Mouse (Mus musculus) intestine, embryonic 15.5 days (tissue): ENCODE measurements around the gene Ubap1l. TPM values are rescaled to one million over a fixed set of nuclear protein-coding genes. Genes with fewer than 3 reads are reported as not detected.

Experiments used
- ATAC-seq: fragments of 200-750 bp; cut with Nextera tagmentation; 2 replicates; pipeline ENCODE4 v1.8.0; 2017; ENCODE audit warnings: moderate TSS enrichment, moderate library complexity
- H3K27ac ChIP-seq: fragments of 300-500 bp; sonication (generic); 2 replicates; pipeline ENCODE4 v1.5.1; 2015; ENCODE audit warnings: mild to moderate bottlenecking, inconsistent platforms
- H3K27me3 ChIP-seq: fragments of 300-500 bp; sonication (generic); replicated peaks from 2 replicates; pipeline ENCODE4 v1.6.1; 2015; ENCODE audit warnings: inconsistent platforms
- H3K36me3 ChIP-seq: fragments of 300-500 bp; sonication (generic); 2 replicates; pipeline ENCODE4 v1.6.1; 2015; ENCODE audit warnings: inconsistent platforms
- H3K4me1 ChIP-seq: fragments of 300-500 bp; sonication (generic); replicated peaks from 2 replicates; pipeline ENCODE4 v1.6.1; 2015; ENCODE audit warnings: inconsistent platforms
- H3K4me2 ChIP-seq: fragments of 300-500 bp; sonication (generic); replicated peaks from 2 replicates; pipeline ENCODE4 v1.6.1; 2015; ENCODE audit warnings: mild to moderate bottlenecking, inconsistent platforms
- H3K4me3 ChIP-seq: fragments of 300-500 bp; sonication (generic); replicated peaks from 2 replicates; pipeline ENCODE4 v1.5.1; 2015; ENCODE audit warnings: inconsistent platforms
- H3K9ac ChIP-seq: fragments of 300-500 bp; sonication (generic); 2 replicates; pipeline ENCODE4 v1.6.1; 2015; ENCODE audit warnings: inconsistent platforms
- H3K9me3 ChIP-seq: fragments of 300-500 bp; sonication (generic); 2 replicates; pipeline ENCODE4 v1.6.1; 2016; ENCODE audit warnings: inconsistent platforms
- WGBS: fragments of 180-500 bp; shearing (Covaris S2); methylation state at CpG from one replicate; pipeline ENCODE4 v1.1.7; 2015; 5-methylcytosine and 5-hydroxymethylcytosine counted together
- polyA plus RNA-seq: library from polyadenylated mRNA; unstranded; fragments of >200 nt; fragmentation: Nextera tagmentation; extraction: Ambion mirVana; gene quantifications from 2 replicates; pipeline ENCODE4 v1.2.1, GENCODE M21; 2015

Ubap1l gene
- polyA plus RNA-seq, 1 experiment from 2014 or later = 0.21 TPM

DNA sequence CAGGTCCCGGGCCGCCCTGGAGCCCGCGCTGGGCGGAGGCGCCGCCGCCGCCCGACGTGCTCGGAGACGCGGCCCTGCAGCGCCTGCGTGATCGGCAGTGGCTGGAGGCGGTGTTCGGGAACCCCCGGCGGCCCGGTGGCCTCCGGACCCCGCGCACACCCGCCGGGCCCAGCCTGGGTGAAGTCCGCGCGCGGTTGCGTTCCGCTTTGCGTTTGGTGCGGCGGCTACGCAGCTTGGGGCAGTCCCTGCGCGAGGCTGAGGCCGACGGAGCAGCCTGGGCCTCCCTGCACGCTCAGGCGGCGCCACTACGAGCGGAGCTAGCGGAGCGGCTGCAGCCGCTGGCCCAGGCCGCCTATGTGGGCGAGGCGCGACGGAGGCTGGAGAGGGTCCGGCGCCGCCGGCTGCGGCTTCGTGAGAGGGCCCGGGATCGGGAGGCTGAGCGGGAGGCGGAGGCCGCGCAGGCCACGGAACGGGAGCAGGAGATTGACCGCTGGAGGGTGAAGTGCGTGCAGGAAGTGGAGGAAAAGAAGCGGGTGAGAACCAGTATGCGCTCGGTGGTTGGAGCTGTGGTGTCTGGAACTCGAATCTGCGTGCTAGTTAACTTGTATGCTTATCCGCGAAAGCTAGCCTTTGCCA, 14.2 kb upstream of the Ubap1l start:
- H3K4me2 ChIP-seq = peak overlapping the region; percentile 77
- peaks cover 8% of the 10 kb centered on the region for H3K4me1 ChIP-seq
- H3K9ac ChIP-seq = peak overlapping the region; percentile 91
- peak overlapping the region; percentile 98 for H3K27ac ChIP-seq
- H3K36me3 ChIP-seq = no peaks in the 10 kb centered on the region
- peak overlapping the region; percentile 98 for H3K4me3 ChIP-seq
- H3K9me3 ChIP-seq = no peaks in the 10 kb centered on the region
- H3K27me3 ChIP-seq = no peaks in the 10 kb centered on the region
- WGBS = under 1% methylated on average over 77 of the region's 77 CpGs
- peak; percentile 80 for ATAC-seq

DNA sequence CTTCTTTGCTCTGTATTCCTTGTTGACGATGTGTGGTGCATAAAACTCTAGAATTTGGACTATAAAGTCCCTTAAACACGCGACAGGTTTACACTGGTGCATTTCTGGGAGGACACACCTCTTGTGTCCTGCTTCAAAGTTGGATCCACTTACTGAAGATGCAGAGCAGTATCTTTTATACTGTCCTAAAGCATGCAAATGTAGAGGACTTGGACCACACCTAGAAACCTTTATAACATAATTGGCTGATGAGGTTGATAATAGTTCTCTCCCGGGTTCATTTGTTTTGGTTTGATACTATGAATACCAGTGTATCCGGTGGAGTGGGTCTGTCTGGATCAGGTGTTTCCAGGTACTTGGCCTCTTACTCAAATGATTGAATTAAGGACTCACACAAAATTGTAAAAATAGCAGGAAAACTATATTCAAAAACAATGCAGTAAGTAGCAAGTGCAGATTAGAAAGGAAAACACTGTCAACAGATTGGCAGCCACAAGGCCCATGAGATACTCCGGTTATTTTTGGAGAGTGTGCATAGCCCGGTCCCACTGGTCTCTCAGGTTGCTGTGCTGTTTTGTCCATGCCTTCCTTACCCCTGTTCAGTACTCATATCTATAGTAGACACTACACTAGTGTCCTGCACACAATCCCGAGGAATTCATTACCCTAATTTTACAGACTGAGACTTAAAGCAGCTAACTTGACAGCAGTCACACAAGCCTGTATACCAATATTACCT, 13.6 kb upstream of the Ubap1l start:
- WGBS = 36% methylated on average over 8 of the region's 8 CpGs
- Histone ChIP-seq H3K9ac (peak overlapping the region; percentile 91), H3K4me3 (peak overlapping the region; percentile 98), H3K4me1 (peaks cover 8% of the 10 kb centered on the region), H3K27ac (peak overlapping the region; percentile 98; the same call in 1 of the 2 replicates), H3K27me3 (no peaks in the 10 kb centered on the region), H3K4me2 (peak overlapping the region; percentile 77), H3K36me3 (no peaks in the 10 kb centered on the region), H3K9me3 (no peaks in the 10 kb centered on the region)
- 0 out of 2 replicates have a peak, but pooled peaks have one; percentile 29 for ATAC-seq

DNA sequence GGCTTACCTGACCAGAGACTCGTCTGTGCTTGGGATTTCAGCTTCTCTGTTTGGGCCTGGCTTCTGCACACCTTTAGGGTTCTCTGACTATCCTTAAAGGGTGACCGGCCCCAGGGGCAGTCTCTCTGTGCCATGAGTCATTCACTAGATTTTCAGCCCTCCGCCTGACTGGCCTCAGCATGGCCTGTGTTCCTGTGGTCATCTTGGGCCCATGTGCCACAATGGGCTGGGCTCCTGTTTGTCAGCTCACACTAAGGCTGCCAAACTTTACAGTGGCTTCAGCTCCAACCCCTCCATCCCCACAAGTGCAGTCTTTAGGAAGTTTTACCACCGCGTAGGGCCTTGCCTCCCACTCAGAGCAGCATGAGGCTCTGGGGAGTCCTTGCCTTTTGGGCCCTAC, 7.6 kb upstream of the Ubap1l start:
- no peak overlapping the region for H3K9ac ChIP-seq
- no peak for ATAC-seq
- H3K4me3 ChIP-seq = no peak overlapping the region
- peaks cover 12% of the 10 kb centered on the region for H3K36me3 ChIP-seq
- no peaks in the 10 kb centered on the region for H3K4me1 ChIP-seq
- H3K9me3 ChIP-seq = no peaks in the 10 kb centered on the region
- no peak overlapping the region for H3K27ac ChIP-seq
- no peak overlapping the region for H3K4me2 ChIP-seq
- WGBS = 88% methylated on average over 5 of the region's 5 CpGs
- no peaks in the 10 kb centered on the region for H3K27me3 ChIP-seq

DNA sequence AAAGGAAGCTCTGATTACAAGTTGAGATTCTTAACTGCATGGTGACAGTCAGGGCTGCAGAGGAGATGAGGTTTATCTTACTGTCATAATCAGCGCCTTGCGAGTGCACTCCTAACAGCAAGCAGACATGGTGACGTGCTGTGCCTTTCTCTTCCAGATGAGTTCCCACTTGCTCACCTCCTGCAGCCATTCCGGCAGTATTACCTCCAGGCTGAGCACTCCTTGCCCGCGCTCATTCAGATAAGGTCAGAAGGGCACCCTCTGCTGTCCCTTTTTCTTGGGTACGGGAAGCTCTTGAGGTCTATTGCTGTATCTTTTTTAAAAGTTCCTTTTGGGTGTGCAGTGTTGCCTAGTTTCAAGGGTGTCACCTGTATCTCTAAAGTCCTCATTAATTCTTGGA, 4.3 kb upstream of the Ubap1l start:
- Histone ChIP-seq H3K36me3 (peaks cover 26% of the 10 kb centered on the region), H3K9ac (no peak overlapping the region), H3K4me3 (no peak overlapping the region), H3K27ac (no peak overlapping the region), H3K9me3 (no peaks in the 10 kb centered on the region), H3K4me2 (no peak overlapping the region), H3K27me3 (no peaks in the 10 kb centered on the region), H3K4me1 (no peaks in the 10 kb centered on the region)
- 92% methylated on average over 7 of the region's 7 CpGs for WGBS
- ATAC-seq = no peak

DNA sequence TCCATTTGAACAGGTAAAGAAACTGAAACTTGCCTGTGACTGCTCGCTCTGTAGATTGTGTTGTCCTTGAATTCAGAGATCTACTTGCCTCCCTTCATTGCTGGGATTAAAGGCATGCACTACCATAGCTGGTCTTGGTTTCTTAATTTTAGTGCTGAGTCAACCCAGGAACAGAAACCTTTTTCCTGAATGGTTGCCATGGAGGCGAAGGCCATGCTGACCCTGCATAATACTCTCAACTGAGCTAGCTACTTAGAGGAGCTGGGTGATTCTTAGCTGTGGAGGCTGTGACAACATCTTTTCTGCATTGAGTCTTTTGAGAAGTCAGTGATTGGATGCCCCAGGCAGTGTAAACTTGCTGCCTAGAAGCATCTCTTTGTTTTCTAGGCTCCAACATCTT, 3.9 kb upstream of the Ubap1l start:
- no peaks in the 10 kb centered on the region for H3K27me3 ChIP-seq
- H3K9me3 ChIP-seq = no peaks in the 10 kb centered on the region
- H3K9ac ChIP-seq = no peak overlapping the region
- no peak overlapping the region for H3K27ac ChIP-seq
- peaks cover 26% of the 10 kb centered on the region for H3K36me3 ChIP-seq
- no peaks in the 10 kb centered on the region for H3K4me1 ChIP-seq
- ATAC-seq = no peak
- 94% methylated on average over 2 of the region's 2 CpGs for WGBS
- no peak overlapping the region for H3K4me2 ChIP-seq
- H3K4me3 ChIP-seq = no peak overlapping the region

DNA sequence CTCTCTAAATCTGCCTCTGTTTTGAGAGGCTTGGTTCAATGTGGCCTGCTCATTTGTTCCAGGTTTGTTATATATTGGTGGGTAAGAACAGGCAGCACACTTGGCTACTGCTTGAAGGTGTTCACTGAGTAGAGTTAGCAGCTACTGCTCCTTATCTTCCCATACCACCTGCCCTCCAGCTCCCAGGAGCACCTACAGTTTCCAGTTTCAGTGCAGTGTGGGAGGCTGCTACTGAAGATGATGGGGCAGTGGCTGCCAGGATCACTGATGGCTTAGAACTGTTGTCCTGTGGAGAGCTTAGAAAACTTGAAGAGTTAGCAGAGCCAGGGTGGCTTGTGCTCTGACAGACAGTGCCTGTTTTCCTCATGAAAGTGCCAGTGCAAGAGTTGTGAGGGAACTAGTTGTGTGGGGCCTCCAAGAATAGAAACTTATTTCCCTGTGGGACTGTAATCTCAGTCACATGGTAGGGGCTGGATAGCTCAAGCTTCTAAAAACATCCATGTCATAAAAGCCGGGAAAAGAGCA, 1.8 kb upstream of the Ubap1l start:
- H3K27ac ChIP-seq = no peak overlapping the region
- WGBS = 79% methylated on average over 1 of the region's 1 CpGs
- no peaks in the 10 kb centered on the region for H3K4me1 ChIP-seq
- no peak overlapping the region for H3K4me3 ChIP-seq
- no peak for ATAC-seq
- no peaks in the 10 kb centered on the region for H3K27me3 ChIP-seq
- H3K9me3 ChIP-seq = no peaks in the 10 kb centered on the region
- H3K4me2 ChIP-seq = no peak overlapping the region
- peaks cover 26% of the 10 kb centered on the region for H3K36me3 ChIP-seq
- no peak overlapping the region for H3K9ac ChIP-seq

DNA sequence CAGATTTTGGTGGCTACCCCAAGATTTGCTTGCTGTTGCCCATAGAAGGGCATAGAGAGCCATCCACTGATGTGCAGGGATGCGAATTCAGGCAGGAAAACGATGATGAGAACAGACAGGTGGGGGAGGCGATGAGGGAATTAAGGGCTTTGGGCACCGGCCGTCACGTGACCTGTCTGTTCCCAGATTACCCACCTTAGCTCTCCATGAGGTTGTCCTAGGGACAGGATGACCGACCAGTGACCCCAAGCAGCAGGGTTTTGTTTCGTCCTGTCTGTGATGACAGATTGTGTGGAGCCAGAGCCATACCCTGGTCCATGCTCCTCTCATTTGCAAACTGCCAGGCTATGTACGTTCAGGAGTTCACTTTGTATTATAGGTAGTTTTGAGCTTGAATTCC, 2.8 kb downstream of the Ubap1l start:
- no peak for ATAC-seq
- Histone ChIP-seq H3K4me1 (no peaks in the 10 kb centered on the region), H3K4me3 (no peak overlapping the region), H3K9me3 (no peaks in the 10 kb centered on the region), H3K27me3 (no peaks in the 10 kb centered on the region), H3K4me2 (no peak overlapping the region), H3K36me3 (peaks cover 11% of the 10 kb centered on the region; the same call in 1 of the 2 replicates), H3K9ac (no peak overlapping the region), H3K27ac (no peak overlapping the region)
- 50% methylated on average over 9 of the region's 9 CpGs for WGBS

DNA sequence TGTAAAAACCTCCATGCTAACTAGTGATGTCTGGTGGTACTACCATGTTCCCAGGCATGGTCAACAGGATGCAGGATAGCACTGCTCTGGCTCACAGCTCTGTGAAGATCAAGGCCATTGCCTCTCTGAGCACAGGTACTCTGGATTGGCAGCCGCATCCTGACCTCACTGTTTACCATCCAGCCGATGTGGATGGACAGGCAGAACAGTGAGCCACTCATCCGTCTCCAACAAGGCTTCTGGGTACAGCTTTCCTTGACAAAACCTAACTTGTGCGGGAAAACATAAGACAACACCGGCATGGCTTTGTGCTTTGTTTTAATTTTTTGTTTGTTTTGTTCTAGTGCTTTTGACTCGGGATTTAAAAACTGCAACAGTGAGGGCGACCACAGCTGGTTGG, 4.9 kb downstream of the Ubap1l start:
- 87% methylated on average over 7 of the region's 7 CpGs for WGBS

DNA sequence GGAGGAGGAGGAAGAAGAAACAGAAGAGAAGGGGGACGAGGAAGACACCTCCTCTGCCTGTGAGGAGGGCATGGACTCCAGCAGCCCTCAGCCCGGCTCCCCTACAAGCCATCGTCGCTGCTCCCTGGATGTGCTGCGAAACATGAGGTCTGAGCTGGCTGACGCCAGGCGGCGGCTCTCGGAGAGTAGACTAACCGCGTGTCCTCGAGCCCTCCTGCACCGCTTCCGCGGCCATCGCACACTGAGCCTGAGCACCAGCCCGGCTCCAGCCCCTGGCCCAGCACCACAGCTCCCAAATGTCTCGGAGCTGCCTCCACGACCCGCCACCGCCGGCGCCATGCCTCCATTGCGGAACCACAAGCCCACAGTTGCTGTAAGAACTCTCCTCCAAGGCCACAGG, 10.9 kb downstream of the Ubap1l start:
- 86% methylated on average over 24 of the region's 24 CpGs for WGBS
- H3K27me3 ChIP-seq = peaks cover 2% of the 10 kb centered on the region; the same call in 1 of the 2 replicates
- 0 out of 2 replicates have a peak, but pooled peaks cover 2% of the 10 kb centered on the region for H3K36me3 ChIP-seq
- H3K9me3 ChIP-seq = no peaks in the 10 kb centered on the region
- no peaks in the 10 kb centered on the region for H3K4me1 ChIP-seq
- no peak overlapping the region for H3K4me2 ChIP-seq
- no peak overlapping the region for H3K4me3 ChIP-seq
- no peak overlapping the region for H3K27ac ChIP-seq
- ATAC-seq = no peak
- H3K9ac ChIP-seq = no peak overlapping the region

More for the DNA sequence above, 4.9 kb downstream of the Ubap1l start:
- Histone ChIP-seq H3K27me3 (no peaks in the 10 kb centered on the region), H3K9ac (no peak overlapping the region), H3K4me2 (no peak overlapping the region), H3K27ac (no peak overlapping the region), H3K4me3 (no peak overlapping the region), H3K4me1 (no peaks in the 10 kb centered on the region), H3K36me3 (no peaks in the 10 kb centered on the region), H3K9me3 (no peaks in the 10 kb centered on the region)
- no peak for ATAC-seq

DNA sequence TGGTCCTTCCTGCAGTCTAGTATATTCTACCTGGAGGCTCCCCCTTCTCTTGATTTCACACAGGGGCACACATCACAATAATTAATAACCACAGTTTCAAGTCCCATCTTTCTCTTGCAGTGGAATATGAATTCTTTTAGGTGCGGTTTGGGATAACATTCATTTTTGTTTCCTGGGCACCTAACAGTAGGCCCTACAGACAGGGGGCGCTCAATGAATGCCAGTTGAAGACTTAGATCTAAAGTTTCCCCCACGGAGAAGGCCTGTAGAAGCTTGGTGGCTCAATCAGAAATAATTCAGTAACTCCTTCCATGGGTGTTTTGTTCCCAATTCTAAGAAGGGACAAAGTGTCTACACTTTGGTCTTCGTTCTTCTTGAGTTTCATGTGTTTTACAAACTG, 11.6 kb downstream of the Ubap1l start:
- Histone ChIP-seq H3K4me3 (no peak overlapping the region), H3K4me1 (no peaks in the 10 kb centered on the region), H3K4me2 (no peak overlapping the region), H3K9me3 (no peaks in the 10 kb centered on the region), H3K27me3 (peaks cover 9% of the 10 kb centered on the region; the same call in 1 of the 2 replicates), H3K9ac (no peak overlapping the region), H3K27ac (no peak overlapping the region), H3K36me3 (0 out of 2 replicates have a peak, but pooled peaks cover 2% of the 10 kb centered on the region)
- 76% methylated on average over 4 of the region's 4 CpGs for WGBS
- ATAC-seq = no peak

DNA sequence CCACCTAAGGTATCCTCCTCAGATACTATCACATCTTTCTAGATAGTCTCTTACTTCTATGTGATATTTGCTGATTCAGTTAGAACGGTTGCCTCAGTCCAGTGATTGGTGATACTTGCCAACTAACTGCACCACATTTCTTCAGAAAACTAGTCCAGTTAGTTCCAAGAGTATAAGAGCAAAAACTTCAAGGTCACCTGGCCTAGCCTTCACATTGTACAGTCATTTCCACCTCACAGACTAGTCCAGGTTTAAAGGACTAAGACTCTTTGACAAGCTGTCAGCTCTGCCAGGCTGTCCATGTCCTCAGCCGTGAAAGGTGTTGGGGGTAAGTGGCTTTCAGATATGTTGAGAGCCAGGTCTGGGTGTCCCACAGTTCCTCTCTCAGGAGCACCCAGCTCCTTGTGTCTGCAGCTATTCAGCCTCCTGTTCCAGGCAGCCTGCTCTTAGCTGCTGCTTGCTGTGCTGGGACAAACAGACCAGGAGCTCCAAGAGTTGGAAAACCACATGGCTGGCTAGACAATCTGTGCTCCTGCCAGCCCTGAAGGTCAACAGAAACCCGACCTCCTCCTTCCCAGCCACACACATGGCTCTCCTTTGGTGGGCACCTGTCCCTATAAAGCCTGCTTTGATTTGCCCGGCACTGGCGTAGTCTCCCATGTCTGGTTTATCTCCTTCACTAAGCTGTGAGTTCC, 13.8 kb downstream of the Ubap1l start:
- H3K9me3 ChIP-seq = no peaks in the 10 kb centered on the region
- H3K4me1 ChIP-seq = no peaks in the 10 kb centered on the region
- 0 out of 2 replicates have a peak, but pooled peaks cover 2% of the 10 kb centered on the region for H3K36me3 ChIP-seq
- H3K4me2 ChIP-seq = no peak overlapping the region
- no peak overlapping the region for H3K27ac ChIP-seq
- H3K9ac ChIP-seq = no peak overlapping the region
- peaks cover 25% of the 10 kb centered on the region; the same call in 1 of the 2 replicates for H3K27me3 ChIP-seq
- no peak overlapping the region for H3K4me3 ChIP-seq
- 80% methylated on average over 5 of the region's 5 CpGs for WGBS
- no peak for ATAC-seq
